Mouse (Mus musculus): ENCODE results near the gene 2410137M14Rik.
A peak's percentile ranks its signal among the peaks of the same experiment; 100 is the strongest.
"Not testable (repeated sequence)": the region's sequence is repeated elsewhere in the genome, so short reads cannot be mapped to it uniquely, and the experiment has no call there.

The 2410137M14Rik gene

DNA sequence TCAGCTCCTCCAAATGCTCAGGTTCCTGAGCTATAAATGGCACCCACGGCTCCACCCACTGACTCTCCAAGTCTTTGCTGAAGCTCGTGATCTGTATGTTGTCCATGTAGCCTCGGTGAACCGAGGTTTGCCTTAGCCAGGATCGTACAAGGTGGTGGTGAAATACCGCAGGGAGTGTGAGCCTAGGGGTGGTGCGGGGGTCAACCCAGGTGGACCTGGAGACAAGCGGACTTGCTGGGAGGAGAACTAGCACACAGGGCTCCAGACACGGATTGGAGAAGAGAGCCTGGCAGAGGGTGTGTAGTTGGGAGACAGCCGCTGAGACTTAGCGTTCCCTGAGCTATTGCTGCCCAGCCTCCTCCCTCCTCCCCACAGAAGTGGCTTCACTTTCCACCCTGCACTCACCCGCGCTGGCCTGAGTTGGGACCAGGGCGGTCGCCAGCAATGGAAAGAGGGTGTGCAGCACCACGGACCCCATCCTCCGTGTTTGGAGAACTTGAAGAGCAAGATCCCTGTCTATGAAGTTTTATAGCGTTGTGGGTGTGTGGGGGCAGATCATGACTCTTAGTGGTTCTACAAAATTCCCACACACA, at the start of gene 2410137M14Rik:
2410137M14Rik (minus strand) TSS at position 17 of the 593 bp plus-strand sequence.
- DNase-seq (ENCODE audit: low read depth, low spot score), result no peak

DNA sequence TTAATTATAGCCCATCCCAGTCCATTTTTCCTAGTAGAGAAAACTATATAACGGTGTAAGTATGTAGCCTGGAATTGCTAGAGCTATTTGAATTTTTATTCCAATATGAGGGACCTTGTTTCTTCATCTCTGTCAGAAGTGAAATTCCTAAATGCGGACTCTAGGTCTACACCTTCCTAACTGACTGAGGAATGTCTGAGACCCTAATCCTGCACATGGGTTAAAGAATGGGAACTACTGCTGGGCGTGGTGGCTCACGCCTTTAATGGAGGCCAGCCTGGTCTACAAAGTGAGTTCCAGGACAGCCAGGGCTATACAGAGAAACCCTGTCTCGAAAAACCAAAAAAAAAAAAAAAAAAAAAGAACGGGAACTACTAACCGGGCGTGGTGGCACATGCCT, 48.1 kb upstream of the 2410137M14Rik start:
- no peak for DNase-seq (ENCODE audit: low read depth, low spot score)

- peak; percentile 87 for DNase-seq (ENCODE audit: low read depth, low spot score)
Observed at GRCm38 (mm10) chr17:37028683-37029120, 47.7 kb upstream of the 2410137M14Rik start.

GRCm38 (mm10) chr17:37028212-37028611, 47.2 kb upstream of the 2410137M14Rik start:
- DNase-seq (ENCODE audit: low read depth, low spot score), result no peak

DNA sequence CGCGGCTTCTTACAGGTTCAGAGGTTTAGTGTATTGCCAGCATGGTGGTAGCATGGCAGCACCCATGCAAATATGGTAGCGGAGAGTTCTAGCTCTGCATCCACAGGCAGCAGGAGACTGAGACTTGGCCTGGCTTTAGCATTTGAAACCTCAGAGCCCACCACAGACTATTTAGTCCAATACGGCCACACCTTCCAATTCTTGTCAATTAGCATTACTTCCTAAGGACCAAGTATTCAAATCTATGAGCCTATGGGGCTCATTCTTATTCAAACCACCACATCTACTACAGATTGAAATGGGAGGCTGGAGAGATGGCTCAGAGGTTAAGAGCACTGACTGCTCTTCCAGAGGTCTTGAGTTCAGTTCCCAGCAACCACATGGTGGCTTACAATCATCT, 46.4 kb upstream of the 2410137M14Rik start:
- no peak for DNase-seq (ENCODE audit: low read depth, low spot score)

DNA sequence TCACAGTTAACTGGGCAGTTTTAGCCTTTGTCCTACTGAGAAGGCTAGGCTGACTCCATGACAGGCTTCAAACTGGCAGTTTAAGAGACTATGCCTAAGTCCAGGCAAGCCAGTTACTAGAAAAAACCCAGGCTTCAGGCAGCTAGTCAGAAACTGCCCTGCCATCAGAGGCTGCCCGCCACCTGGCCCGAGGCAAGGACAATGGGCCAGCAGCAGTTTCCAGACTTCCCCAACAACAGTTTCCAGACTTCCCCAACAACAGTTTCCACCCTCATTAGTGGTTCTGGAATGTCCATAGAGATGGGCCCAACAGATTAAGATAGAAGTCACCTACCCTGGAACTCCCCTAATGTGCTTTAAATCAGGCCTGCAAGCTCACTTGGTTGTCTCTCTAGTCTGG, 45.4 kb upstream of the 2410137M14Rik start:
- DNase-seq (ENCODE audit: low read depth, low spot score), result no peak

DNA sequence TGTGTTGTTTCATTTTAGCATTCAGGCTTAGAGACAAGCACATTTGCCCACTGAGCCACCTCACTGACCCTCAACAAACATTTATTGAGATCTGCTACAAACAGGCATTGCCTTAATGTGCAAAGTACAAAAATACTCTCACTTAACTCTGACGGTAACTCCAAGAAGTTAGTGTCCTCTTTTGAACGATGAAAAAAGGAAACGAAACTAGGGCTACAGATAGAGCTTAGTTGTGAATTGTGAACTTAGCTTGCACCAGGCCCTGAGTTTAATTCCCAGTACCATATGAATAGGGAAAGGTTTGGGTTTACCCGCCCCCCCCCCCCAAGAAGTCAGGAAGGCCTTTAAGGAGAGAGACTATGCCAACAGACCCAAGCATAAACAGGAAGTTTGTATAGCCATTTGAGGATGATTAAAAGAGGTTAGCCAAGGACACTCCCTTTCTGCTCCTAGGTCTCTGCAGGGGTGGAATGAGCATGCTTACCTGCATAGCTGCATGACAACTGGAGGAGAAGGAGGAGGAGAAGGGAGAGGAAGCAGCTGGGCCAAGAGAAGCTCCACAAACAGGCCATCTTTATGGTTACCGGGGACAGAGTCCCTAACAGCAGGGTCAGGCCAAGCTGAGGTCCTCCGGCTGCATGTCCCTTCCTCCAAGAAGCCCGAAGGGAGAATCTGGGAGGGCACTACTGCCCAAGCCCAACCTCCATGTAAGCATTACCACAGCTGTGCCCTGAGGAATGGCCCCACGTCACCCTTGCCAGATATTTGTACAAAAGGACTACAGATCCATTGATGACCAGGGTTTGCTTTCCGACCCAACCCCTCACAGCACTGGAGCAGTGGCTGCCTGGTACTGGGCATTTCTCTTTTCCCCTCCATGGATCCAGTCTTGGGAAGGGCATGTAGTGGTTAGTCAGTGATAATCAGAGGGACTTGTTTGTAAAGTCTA, 41.9 kb upstream of the 2410137M14Rik start, which contains the start of gene Mog:
Mog (minus strand) TSS at position 771 of the 949 bp plus-strand sequence.
- no peak for DNase-seq (ENCODE audit: low read depth, low spot score)

- not testable (repeated sequence) for DNase-seq (ENCODE audit: low read depth, low spot score)
Observed at GRCm38 (mm10) chr17:37019242-37019641, 38.2 kb upstream of the 2410137M14Rik start.

- no peak for DNase-seq (ENCODE audit: low read depth, low spot score)
Observed at GRCm38 (mm10) chr17:37018328-37018727, 37.3 kb upstream of the 2410137M14Rik start.

DNA sequence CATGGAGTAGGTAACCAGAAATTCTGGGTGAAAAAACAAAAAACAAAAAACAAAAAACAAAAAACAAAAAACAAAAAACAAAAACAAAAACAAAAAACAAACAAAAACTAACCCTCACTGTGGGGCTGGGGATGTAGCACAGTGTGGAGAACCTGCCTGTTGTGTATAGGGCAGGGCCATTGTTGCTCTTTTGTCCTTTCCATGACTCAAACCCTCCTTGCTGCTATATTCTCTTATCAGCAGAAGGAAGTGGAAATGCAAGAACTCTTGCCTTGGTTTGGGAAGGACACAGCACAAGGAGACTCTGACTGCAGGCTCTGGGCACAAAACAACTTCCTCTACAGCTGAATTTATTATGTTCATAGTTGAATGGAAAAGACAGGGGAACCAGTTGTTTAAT, 35.3 kb upstream of the 2410137M14Rik start:
- no peak for DNase-seq (ENCODE audit: low read depth, low spot score)

DNA sequence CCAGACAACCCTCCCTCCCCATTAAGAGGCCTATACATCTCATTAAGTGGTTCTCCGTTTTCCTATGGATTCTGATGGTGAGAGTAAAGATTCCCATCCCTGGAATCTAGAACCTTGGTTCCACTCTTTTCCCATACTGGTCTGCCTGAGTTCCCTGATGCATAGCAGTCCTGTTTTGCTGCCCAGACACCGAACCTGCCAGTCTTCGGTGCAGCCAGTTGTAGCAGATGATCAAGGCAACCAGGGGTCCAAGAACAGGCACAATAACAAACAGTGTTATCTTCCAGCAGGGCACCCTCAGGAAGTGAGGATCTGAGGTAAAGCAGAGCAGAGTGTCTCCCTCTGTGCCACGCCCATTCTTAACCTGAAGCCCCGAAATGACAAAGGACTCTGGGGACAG, 31.1 kb upstream of the 2410137M14Rik start:
- DNase-seq (ENCODE audit: low read depth, low spot score), result no peak

DNA sequence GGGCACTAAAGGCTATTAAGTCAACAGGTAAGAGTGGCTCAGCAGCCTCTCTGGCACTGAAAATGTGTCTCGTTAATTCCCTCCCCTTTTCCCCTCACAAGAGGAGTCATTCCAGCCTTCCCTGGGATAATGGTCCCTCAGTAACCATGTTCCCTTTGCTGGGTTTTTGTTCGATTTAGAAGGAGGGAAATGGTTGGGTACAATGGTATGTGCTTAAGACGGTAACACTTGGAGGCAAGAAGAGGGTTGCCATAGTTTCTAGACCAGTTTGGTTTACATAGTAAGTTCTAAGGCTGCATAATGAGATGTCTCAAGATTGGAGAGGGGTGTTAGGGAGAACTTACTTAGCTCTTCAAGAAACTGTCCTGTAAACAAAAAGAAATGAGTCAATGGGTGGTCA, 30.7 kb upstream of the 2410137M14Rik start:
- no peak for DNase-seq (ENCODE audit: low read depth, low spot score)

GRCm38 (mm10) chr17:37009460-37010042, 28.5 kb upstream of the 2410137M14Rik start:
- DNase-seq (ENCODE audit: low read depth, low spot score), result peak; percentile 26

DNA sequence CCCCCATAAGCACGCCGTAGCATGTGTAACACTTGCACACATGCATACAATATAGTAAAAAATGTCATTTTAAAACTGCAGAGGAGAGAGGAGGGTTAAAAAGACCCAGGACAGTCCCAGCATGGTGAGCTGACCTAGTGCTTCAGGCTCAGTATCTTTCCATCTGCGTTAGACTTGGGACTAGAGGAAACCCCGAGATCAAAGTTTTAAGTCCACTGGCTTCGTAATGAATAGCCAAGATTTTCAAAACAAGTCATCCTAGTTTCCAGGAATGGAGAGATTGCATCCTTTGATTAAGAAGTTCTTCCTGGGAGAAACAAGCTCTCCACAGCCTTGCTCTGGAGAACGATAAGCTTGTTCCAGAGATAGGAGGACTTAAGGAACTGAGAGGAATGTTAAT, 27.1 kb upstream of the 2410137M14Rik start:
- no peak for DNase-seq (ENCODE audit: low read depth, low spot score)

- DNase-seq (ENCODE audit: low read depth, low spot score), result no peak
Observed at GRCm38 (mm10) chr17:37003366-37003765, 22.3 kb upstream of the 2410137M14Rik start.

DNA sequence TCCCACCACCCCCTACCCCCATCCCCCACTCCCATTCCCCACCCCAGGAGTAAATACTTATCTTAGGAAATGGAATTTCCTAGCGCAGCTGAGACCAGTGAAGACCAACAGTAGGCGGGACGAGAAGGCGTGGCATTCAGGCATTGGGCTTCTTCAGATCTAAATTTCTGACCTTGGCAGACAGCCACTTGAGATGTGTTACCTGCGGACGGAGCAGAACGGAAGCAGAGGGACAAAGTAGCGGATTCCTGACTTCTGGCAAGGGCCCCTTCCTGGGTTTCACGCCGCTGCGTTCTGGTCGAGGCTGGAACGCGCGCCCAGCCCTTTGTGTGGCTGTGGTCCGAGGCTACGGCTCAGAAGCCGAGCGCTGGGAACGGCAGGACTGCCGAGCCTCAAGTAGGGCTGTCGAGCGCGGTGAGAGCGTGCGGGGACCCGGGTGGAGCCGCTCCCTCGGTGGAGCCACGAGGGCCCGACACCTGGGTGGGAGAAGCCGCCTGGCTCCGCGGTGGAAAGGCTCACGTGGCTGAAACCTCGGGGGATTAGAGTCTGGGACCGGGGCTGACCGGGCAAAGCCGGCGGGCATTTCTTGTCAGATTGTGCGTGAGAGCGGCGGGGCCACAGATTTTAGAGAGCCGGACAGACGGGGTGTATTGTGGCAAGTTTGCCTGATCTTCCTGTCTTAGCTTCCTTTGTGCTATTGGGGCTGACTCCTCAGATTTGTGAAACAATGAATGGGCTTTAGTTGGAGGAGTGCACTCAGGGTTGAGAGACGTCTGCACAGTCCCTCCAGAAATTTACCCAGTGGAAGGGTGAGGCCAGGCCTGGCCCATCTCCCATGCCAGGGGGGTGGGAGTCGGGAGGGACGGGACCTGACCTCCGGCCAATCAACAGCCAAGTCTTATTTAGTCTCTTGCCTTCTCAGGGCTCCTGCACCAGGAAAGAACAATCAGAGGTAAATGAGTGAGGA, 21.6 kb upstream of the 2410137M14Rik start:
- peak; percentile 11 for DNase-seq (ENCODE audit: low read depth, low spot score)

- DNase-seq (ENCODE audit: low read depth, low spot score), result no peak
Observed at GRCm38 (mm10) chr17:37000863-37001262, 19.8 kb upstream of the 2410137M14Rik start, which contains the start of gene Zfp57. Zfp57 (plus strand) TSS chr17:37001163.

DNA sequence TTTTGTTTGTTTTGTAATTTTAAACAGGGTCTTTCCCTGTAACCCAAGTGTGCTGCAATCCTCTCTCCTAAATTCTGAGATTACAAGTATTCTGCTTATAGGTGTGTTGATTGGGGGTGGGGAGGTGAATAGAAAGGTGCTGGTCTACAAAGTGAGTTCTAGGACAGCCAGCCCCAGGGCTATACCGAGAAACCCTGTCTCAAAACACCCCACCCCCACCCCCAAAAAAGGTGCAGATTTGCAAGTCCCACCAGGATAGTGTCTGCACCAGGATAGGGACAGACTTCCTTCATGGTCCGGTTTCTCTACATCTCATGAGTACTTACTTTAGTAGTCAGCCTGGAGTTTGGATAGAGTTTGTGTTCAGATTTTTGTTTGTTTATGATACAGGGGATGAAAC, 17.4 kb upstream of the 2410137M14Rik start:
- no peak for DNase-seq (ENCODE audit: low read depth, low spot score)

GRCm38 (mm10) chr17:36997033-36997735, 16.1 kb upstream of the 2410137M14Rik start:
- DNase-seq (ENCODE audit: low read depth, low spot score), result peak; percentile 81

DNA sequence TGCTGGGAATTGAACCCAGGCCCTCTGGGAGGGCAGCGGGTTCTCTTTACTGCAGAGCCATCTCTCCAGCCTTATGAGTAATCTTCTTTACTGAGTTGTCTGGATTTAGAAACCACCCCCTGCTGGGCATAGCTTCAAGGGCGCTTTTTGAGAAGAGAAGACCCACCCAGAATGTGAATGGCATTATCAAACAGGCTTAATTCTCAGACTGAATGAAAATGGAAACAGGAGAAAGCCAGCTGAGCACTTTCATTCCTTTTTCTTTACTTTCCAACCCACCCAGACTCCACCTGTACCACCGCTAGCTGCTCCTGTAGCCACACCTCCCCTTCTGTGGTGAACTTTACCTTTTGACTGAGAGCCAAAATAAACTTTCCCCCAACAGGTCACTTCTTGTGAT, 14.4 kb upstream of the 2410137M14Rik start:
- DNase-seq (ENCODE audit: low read depth, low spot score), result no peak
